Comparison of ENCODE assay signal across 24 mouse cellular contexts in the genomic region with DNA sequence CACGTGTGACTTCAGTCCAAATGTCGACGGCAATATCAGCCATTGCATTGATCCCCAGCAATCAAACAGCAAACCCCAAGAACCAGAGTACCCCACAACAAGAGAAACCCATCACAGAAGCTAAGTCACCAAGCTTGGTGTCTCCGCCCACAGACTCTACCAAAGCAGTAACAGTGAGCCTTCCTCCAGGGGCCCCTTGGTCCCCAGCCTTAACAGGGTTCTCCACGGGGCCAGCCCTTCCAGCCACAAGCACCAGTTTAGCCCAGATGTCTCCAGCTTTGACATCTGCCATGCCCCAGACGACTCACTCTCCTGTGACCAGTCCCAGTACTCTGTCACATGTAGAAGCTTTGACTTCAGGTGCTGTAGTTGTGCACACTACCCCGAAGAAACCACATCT. TPM values are rescaled to one million over a fixed set of nuclear protein-coding genes. Genes with fewer than 3 reads are reported as not detected.
DNase-seq lines count a peak whose midpoint lies in the region; ATAC-seq and TF ChIP-seq lines count a peak whose summit lies in the region.
"Had no signal": no experiment of that assay in that cellular context is flagged by ENCODE, and none has a peak within 500 bp of the region (broad histone marks: within the 10 kb centered on the region; RNA-seq: fewer than 3 reads in every experiment).

No protein-coding gene starts in this region.

- H3K27ac ChIP-seq in midbrain, embryonic 11.5 days (ENCODE audit: low read depth, low read length), result no peak overlapping the region
- H3K27ac ChIP-seq in midbrain, embryonic 14.5 days (replicated peaks; ENCODE audit: low read depth, low read length), result no peak overlapping the region
- H3K27ac ChIP-seq in liver, embryonic 11.5 days (ENCODE audit: low read depth, low read length), result no peak overlapping the region
- H3K27ac ChIP-seq in liver, embryonic 14.5 days, result no peak overlapping the region
- H3K27ac ChIP-seq: forebrain, embryonic 10.5 days; forebrain, embryonic 13.5 days; heart, adult 2 months; heart, embryonic 10.5 days; hindbrain, embryonic 14.5 days; hindbrain, postnatal 0 days had no signal

- H3K4me1 ChIP-seq in midbrain, embryonic 11.5 days (ENCODE audit: control insufficient read depth, insufficient read depth, low read length), result peaks cover 2% of the 10 kb centered on the region; the same call in 1 of the 2 replicates
- no peaks in the 10 kb centered on the region for H3K4me1 ChIP-seq in midbrain, embryonic 14.5 days (ENCODE audit: control insufficient read depth, insufficient read depth, low read length)
- peaks cover 14% of the 10 kb centered on the region for H3K4me1 ChIP-seq in liver, embryonic 11.5 days (replicated peaks; ENCODE audit: control insufficient read depth, insufficient read depth, low read length)
- H3K4me1 ChIP-seq in liver, embryonic 14.5 days (replicated peaks; ENCODE audit: control insufficient read depth in 2 of 2, insufficient read depth in 2 of 2, low read length in 1 of 2), result peaks cover 0 to 20% of the 10 kb centered on the region in 2 experiments; a peak in 2 of 4 replicates

- TF ChIP-seq CTCF in liver, embryonic 14.5 days (IDR thresholded peaks at IDR 0.05; ENCODE audit: low read depth), result no peak

- no peak overlapping the region for H3K4me3 ChIP-seq in midbrain, embryonic 11.5 days (ENCODE audit: low read depth, low read length)
- no peak overlapping the region for H3K4me3 ChIP-seq in midbrain, embryonic 14.5 days (replicated peaks; ENCODE audit: low read depth, low read length)
- H3K4me3 ChIP-seq in liver, embryonic 11.5 days (ENCODE audit: low read depth, low read length), result no peak overlapping the region
- no peak overlapping the region for H3K4me3 ChIP-seq in liver, embryonic 14.5 days (ENCODE audit: insufficient read depth in 1 of 2, low read depth in 2 of 2, low read length in 2 of 2)
- H3K4me3 ChIP-seq: forebrain, embryonic 10.5 days; forebrain, embryonic 13.5 days; heart, adult 2 months; heart, embryonic 10.5 days had no signal

- 0 out of 2 replicates have a peak, but pooled peaks have one; percentile 4 for ATAC-seq in midbrain, embryonic 11.5 days (ENCODE audit: low FRiP score)
- no peak for ATAC-seq in midbrain, embryonic 14.5 days (ENCODE audit: low FRiP score, low TSS enrichment)
- ATAC-seq in liver, embryonic 11.5 days (replicated peaks; ENCODE audit: low FRiP score), result peak; percentile 71
- peak; percentile 55; the same call in 1 of the 2 replicates for ATAC-seq in liver, embryonic 14.5 days (ENCODE audit: insufficient read depth)
- ATAC-seq: CD4-positive, CD25-positive, alpha-beta regulatory T cell, adult 4 months; forebrain, embryonic 13.5 days; forebrain, embryonic 16.5 days; hindbrain, postnatal 0 days; Patski had no signal

- H3K4me2 ChIP-seq in midbrain, embryonic 11.5 days, result no peak overlapping the region
- no peak overlapping the region for H3K4me2 ChIP-seq in midbrain, embryonic 14.5 days (ENCODE audit: low read length)
- H3K4me2 ChIP-seq in liver, embryonic 11.5 days, result peak overlapping the region; percentile 13; the same call in 1 of the 2 replicates
- H3K4me2 ChIP-seq in liver, embryonic 14.5 days (ENCODE audit: low read depth), result no peak overlapping the region
- H3K4me2 ChIP-seq: forebrain, embryonic 13.5 days; hindbrain, embryonic 14.5 days had no signal

- DNase-seq in midbrain, embryonic 11.5 days (ENCODE audit: low spot score, missing footprints), result no peak
- no peak for DNase-seq in midbrain, embryonic 14.5 days
- DNase-seq in liver, embryonic 11.5 days (ENCODE audit: low spot score), result no peak
- no peak for DNase-seq in liver, embryonic 14.5 days (ENCODE audit: low read depth in 3 of 3, low spot score in 3 of 3)
- no peak for DNase-seq in layer of hippocampus, postnatal 25 days (ENCODE audit: extremely low spot score in 1 of 2, low spot score in 1 of 2)
- no peak for DNase-seq in heart, postnatal 14 days
- DNase-seq in lung, postnatal 36 days, result no peak
- DNase-seq: adrenal gland, postnatal 10 days; adrenal gland, postnatal 36 days; cerebellum, adult 18-20 months; cerebellum, adult 9-10 months; cerebellum, postnatal 14 days; gastrocnemius, postnatal 10 days; gastrocnemius, postnatal 36 days; heart, adult 2 months; heart, postnatal 36 days had no signal

- WGBS in midbrain, embryonic 11.5 days, result 95% methylated on average over 7 of the region's 7 CpGs
- 88% methylated on average over 7 of the region's 7 CpGs for WGBS in midbrain, embryonic 14.5 days
- 80% methylated on average over 7 of the region's 7 CpGs for WGBS in liver, embryonic 11.5 days
- WGBS in liver, embryonic 14.5 days (ENCODE audit: insufficient replicate concordance), result 53% methylated on average over 7 of the region's 7 CpGs

- H3K9me3 ChIP-seq in midbrain, embryonic 11.5 days (ENCODE audit: control insufficient read depth, low read length), result no peaks in the 10 kb centered on the region
- H3K9me3 ChIP-seq in midbrain, embryonic 14.5 days (ENCODE audit: control insufficient read depth, low read length), result no peaks in the 10 kb centered on the region
- no peaks in the 10 kb centered on the region for H3K9me3 ChIP-seq in liver, embryonic 11.5 days (ENCODE audit: control insufficient read depth, low read length)
- H3K9me3 ChIP-seq in liver, embryonic 14.5 days (ENCODE audit: control insufficient read depth, low read length), result no peaks in the 10 kb centered on the region
- H3K9me3 ChIP-seq: heart, embryonic 10.5 days had no signal

- intact Hi-C loops in heart, postnatal 14 days (cut with DNase I), result no loop called here

- TF ChIP-seq EP300 in liver, embryonic 14.5 days (IDR thresholded peaks at IDR 0.05; ENCODE audit: low read depth), result no peak

- no peak overlapping the region for H3K9ac ChIP-seq in midbrain, embryonic 11.5 days (ENCODE audit: low read length)
- H3K9ac ChIP-seq in midbrain, embryonic 14.5 days (replicated peaks; ENCODE audit: low read length), result no peak overlapping the region
- no peak overlapping the region; the same call in 1 of the 2 replicates for H3K9ac ChIP-seq in liver, embryonic 11.5 days (ENCODE audit: low read depth, low read length)
- H3K9ac ChIP-seq in liver, embryonic 14.5 days (replicated peaks), result no peak overlapping the region
- H3K9ac ChIP-seq: forebrain, embryonic 13.5 days; hindbrain, embryonic 14.5 days had no signal

- H3K36me3 ChIP-seq in midbrain, embryonic 11.5 days (ENCODE audit: control insufficient read depth, insufficient read depth, low read length), result peaks cover 49% of the 10 kb centered on the region
- 0 out of 2 replicates have a peak, but pooled peaks cover 6% of the 10 kb centered on the region for H3K36me3 ChIP-seq in midbrain, embryonic 14.5 days (ENCODE audit: control insufficient read depth, insufficient read depth, low read length)
- H3K36me3 ChIP-seq in liver, embryonic 11.5 days (ENCODE audit: control insufficient read depth, insufficient read depth, low read length), result peaks cover 25% of the 10 kb centered on the region
- no peaks in the 10 kb centered on the region; the same call in 1 of the 2 replicates for H3K36me3 ChIP-seq in liver, embryonic 14.5 days (replicated peaks; ENCODE audit: control insufficient read depth, insufficient read depth, low read depth)

- H3K27me3 ChIP-seq in midbrain, embryonic 11.5 days (ENCODE audit: control insufficient read depth, insufficient read depth, low read length), result no peaks in the 10 kb centered on the region
- no peaks in the 10 kb centered on the region for H3K27me3 ChIP-seq in midbrain, embryonic 14.5 days (ENCODE audit: control insufficient read depth, insufficient read depth, low read length)
- no peaks in the 10 kb centered on the region for H3K27me3 ChIP-seq in liver, embryonic 11.5 days (replicated peaks; ENCODE audit: control insufficient read depth, insufficient read depth, low read length)
- H3K27me3 ChIP-seq in liver, embryonic 14.5 days (ENCODE audit: control insufficient read depth, insufficient read depth, low read length), result no peaks in the 10 kb centered on the region
- H3K27me3 ChIP-seq: forebrain, embryonic 13.5 days; Patski had no signal

RNA-seq across cellular contexts. Expression of gene Heg1, which starts 42.7 kb away (rescaled TPM):
- polyA plus RNA-seq in midbrain, embryonic 11.5 days (2014; fragmentation: Nextera tagmentation; extraction: Ambion mirVana), result 39.5 and 40.7 TPM in 2 replicates
- polyA plus RNA-seq in midbrain, embryonic 14.5 days (2014; fragmentation: Nextera tagmentation; extraction: Ambion mirVana), result 8.9 and 15.9 TPM in 2 replicates
- polyA plus RNA-seq in liver, embryonic 11.5 days (2014; fragmentation: Nextera tagmentation; extraction: Ambion mirVana), result 14.6 and 17.7 TPM in 2 replicates
- 3.2 and 3.5 TPM in 2 replicates for polyA plus RNA-seq in liver, embryonic 14.5 days (2012; rRNA removed)
- polyA plus RNA-seq in liver, embryonic 14.5 days (2014; fragmentation: Nextera tagmentation; extraction: Ambion mirVana), result 3.5 and 4.0 TPM in 2 replicates
- 10 to 100 TPM; 20.5 to 27.8 TPM for total RNA-seq in layer of hippocampus, postnatal 25 days (2021)
- total RNA-seq in heart, postnatal 14 days (2021), result 100 to 1,000 TPM; 199 to 203 TPM
